Mouse (Mus musculus) stomach, postnatal 0 days (tissue): Measurements from ENCODE around the gene 2810006K23Rik.

ENCODE experiments used
- CTCF ChIP-seq: IDR thresholded peaks from 2 replicates; pipeline ENCODE4 v1.5.1; 2016; ENCODE audit warnings: antibody characterized with exemption, low read depth, mild to moderate bottlenecking, moderate library complexity
- EP300 ChIP-seq: optimal IDR thresholded peaks from 2 replicates; pipeline ENCODE3; 2016; ENCODE audit warnings: antibody characterized with exemption

GRCm38 (mm10) chr5:124374298-124374697 is 46.4 kb downstream of the 2810006K23Rik start:
- TF ChIP-seq CTCF (no peak), EP300 (no peak)
